Mouse (Mus musculus) intestine, embryonic 14.5 days (tissue): Measurements from ENCODE around the gene Cmtm7. TPM values are rescaled to one million over a fixed set of nuclear protein-coding genes. Genes with fewer than 3 reads are reported as not detected.

Source experiments
- ATAC-seq: fragments of 200-750 bp; cut with Nextera tagmentation; replicated peaks from 2 replicates; pipeline ENCODE4 v1.8.0; 2017; ENCODE audit warnings: low read depth, moderate number of reproducible peaks, moderate TSS enrichment, moderate library complexity; ENCODE audit not compliant: low FRiP score, low TSS enrichment
- DNase-seq: peaks from one replicate; pipeline ENCODE4 v3.0.0-alpha.2; 2018; ENCODE audit warnings: low spot score
- H3K27ac ChIP-seq: fragments of 300-500 bp; sonication (generic); 2 replicates; pipeline ENCODE4 v1.5.1; 2014; ENCODE audit warnings: low read depth, mild to moderate bottlenecking, control low read depth
- H3K27me3 ChIP-seq: fragments of 300-500 bp; sonication (generic); replicated peaks from 2 replicates; pipeline ENCODE4 v1.6.1; 2014; ENCODE audit warnings: low read length, control low read depth; ENCODE audit not compliant: control insufficient read depth, insufficient read depth
- H3K36me3 ChIP-seq: fragments of 300-500 bp; sonication (generic); 2 replicates; pipeline ENCODE4 v1.6.1; 2014; ENCODE audit warnings: low read length, control low read depth; ENCODE audit not compliant: control insufficient read depth, insufficient read depth
- H3K4me1 ChIP-seq: fragments of 300-500 bp; sonication (generic); replicated peaks from 2 replicates; pipeline ENCODE4 v1.6.1; 2014; ENCODE audit warnings: low read length, control low read depth, mixed read lengths; ENCODE audit not compliant: control insufficient read depth, insufficient read depth
- H3K4me2 ChIP-seq: fragments of 300-500 bp; sonication (generic); 2 replicates; pipeline ENCODE4 v1.6.1; 2014; ENCODE audit warnings: low read length
- H3K4me3 ChIP-seq: fragments of 300-500 bp; sonication (generic); 2 replicates; pipeline ENCODE4 v1.5.1; 2014; ENCODE audit warnings: low read depth, low read length, control low read depth, mixed read lengths
- H3K9ac ChIP-seq: fragments of 300-500 bp; sonication (generic); 2 replicates; pipeline ENCODE4 v1.6.1; 2014; ENCODE audit warnings: mild to moderate bottlenecking, low read length
- H3K9me3 ChIP-seq: fragments of 300-500 bp; sonication (generic); 2 replicates; pipeline ENCODE4 v1.6.1; 2016; ENCODE audit warnings: low read length, control low read depth; ENCODE audit not compliant: control insufficient read depth
- WGBS: fragments of 180-500 bp; shearing (Covaris S2); extraction: QIAGEN DNeasy Blood & Tissue Kit; methylation state at CpG from one replicate; pipeline ENCODE4 v1.1.7; 2014; 5-methylcytosine and 5-hydroxymethylcytosine counted together
- polyA plus RNA-seq: library from polyadenylated mRNA; unstranded; fragments of >200 nt; fragmentation: Nextera tagmentation; extraction: Ambion mirVana; gene quantifications from 2 replicates; pipeline ENCODE4 v1.2.1, GENCODE M21; 2014

Cmtm7 gene
- polyA plus RNA-seq, 1 experiment from 2014 or later = 96.5 TPM

DNA sequence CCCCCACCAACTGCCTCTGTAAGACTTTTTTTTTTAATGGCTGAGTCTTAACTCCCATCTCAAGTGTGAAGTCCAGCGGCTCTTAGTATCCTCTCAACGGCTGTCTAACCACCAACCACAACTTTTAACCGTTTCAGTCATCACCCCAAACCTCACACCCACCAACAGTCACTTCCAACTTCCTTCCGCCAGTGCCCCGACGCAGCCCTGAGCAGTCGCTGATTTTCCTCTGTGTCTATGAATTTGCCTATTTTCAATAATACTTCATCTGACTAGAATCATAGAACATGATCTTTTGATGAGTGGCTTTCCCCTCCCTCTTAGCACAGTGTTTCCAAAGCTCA lies 3.6 kb downstream of the Cmtm7 start:
- Histone ChIP-seq H3K27ac (no peak overlapping the region), H3K27me3 (no peaks in the 10 kb centered on the region), H3K36me3 (no peaks in the 10 kb centered on the region), H3K4me2 (no peak overlapping the region), H3K9me3 (no peaks in the 10 kb centered on the region), H3K4me3 (no peak overlapping the region), H3K4me1 (peaks cover 10% of the 10 kb centered on the region), H3K9ac (no peak overlapping the region)
- ATAC-seq (no peak), DNase-seq (no peak)
- 76% methylated on average over 7 of the region's 7 CpGs for WGBS

DNA sequence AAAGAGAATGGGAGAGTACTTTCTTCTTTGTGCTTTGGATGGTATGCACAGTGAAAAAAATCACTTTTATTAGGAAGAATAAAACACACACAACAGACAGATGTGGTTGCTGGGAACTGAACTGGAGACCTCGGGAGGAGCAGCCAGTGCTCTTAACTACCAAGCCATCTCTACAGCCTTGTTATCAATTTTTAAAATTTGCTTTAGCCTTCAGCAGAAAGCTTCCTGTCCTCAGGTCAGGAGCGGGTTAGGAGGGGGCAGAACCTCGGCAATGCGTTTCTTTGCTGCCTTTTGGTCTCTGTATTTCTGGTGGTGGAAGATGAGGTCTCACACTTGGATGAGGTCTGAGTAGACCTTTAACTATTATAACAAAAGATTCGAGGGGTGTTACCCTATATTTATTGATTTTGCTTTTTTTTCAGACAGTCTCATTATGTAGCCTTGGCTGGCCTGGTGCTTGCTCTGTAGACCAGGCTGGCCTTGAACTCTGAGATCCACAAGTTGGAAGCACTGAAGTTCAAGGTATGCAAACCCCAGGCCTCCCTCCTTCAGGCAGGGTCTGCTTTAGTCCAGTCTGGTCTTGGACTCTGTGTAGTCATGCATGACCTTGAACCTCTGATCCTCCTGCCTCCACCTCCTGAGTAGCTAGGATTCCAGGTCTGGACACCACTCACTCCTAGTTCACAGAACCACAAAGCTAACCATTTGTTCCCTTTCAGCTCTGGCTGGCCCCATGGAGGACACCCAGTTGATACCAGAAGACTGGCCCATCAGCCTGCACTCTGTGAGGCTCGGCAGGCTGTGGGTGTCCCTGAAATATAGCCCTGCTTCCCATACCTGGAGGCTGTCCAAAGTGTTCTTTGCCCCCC lies 4.2 kb downstream of the Cmtm7 start:
- ATAC-seq = no peak
- DNase-seq = no peak
- Histone ChIP-seq H3K36me3 (peaks cover 3% of the 10 kb centered on the region; the same call in 1 of the 2 replicates), H3K27ac (no peak overlapping the region), H3K4me2 (no peak overlapping the region), H3K4me1 (peaks cover 10% of the 10 kb centered on the region), H3K27me3 (no peaks in the 10 kb centered on the region), H3K9ac (no peak overlapping the region), H3K9me3 (no peaks in the 10 kb centered on the region), H3K4me3 (no peak overlapping the region)
- 60% methylated on average over 6 of the region's 6 CpGs for WGBS

DNA sequence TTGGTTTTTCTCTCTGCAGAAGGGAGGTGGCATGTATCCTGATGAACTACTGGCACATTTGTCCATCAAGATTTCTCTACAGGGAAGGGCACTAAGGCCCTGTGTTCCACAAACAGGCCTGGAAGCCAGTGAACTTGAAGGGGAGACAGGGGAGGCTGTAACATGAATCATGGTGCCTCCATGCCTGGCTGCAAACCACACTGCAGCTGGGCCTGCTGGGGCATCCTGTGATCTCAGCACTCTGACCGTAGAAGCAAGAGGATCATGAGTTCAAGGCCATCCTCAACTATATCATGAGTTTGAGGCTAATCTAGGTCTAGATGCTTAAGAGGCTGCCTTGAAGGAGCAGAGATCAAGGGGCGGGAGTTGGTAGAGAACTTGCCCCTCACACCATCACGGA lies 5.3 kb downstream of the Cmtm7 start:
- DNase-seq = no peak
- no peak overlapping the region for H3K9ac ChIP-seq
- 88% methylated on average over 3 of the region's 3 CpGs for WGBS
- H3K9me3 ChIP-seq = no peaks in the 10 kb centered on the region
- no peak overlapping the region for H3K4me2 ChIP-seq
- no peaks in the 10 kb centered on the region for H3K27me3 ChIP-seq
- peaks cover 4% of the 10 kb centered on the region; the same call in 1 of the 2 replicates for H3K36me3 ChIP-seq
- ATAC-seq = no peak
- H3K4me3 ChIP-seq = no peak overlapping the region
- peaks cover 10% of the 10 kb centered on the region for H3K4me1 ChIP-seq
- H3K27ac ChIP-seq = no peak overlapping the region

DNA sequence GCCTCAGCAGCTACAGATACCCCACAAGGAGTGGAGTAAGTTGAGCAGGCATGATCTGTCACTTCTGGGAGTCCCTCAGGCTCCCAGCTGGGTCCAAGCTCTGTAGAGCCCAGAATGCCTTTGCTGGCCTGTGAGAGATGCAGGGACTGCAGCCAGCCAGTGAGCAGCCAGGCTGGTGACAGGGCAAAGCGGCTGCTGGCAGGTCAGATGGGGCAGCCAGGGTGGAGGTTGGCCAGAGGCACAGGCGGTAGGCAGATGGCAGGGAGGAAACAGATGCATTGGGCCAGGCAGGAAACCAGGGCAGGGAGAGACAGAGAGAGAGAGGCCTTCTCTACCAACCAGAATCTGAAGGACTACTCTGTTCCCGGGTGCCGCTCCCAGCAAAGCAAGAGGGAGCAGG lies 6.4 kb downstream of the Cmtm7 start:
- Histone ChIP-seq H3K36me3 (peaks cover 4% of the 10 kb centered on the region; the same call in 1 of the 2 replicates), H3K9me3 (no peaks in the 10 kb centered on the region), H3K4me3 (no peak overlapping the region), H3K4me2 (no peak overlapping the region), H3K27me3 (no peaks in the 10 kb centered on the region), H3K9ac (no peak overlapping the region), H3K27ac (no peak overlapping the region), H3K4me1 (peaks cover 8% of the 10 kb centered on the region)
- 68% methylated on average over 4 of the region's 4 CpGs for whole genome bisulfite sequencing
- ATAC-seq (no peak), DNase-seq (no peak)

DNA sequence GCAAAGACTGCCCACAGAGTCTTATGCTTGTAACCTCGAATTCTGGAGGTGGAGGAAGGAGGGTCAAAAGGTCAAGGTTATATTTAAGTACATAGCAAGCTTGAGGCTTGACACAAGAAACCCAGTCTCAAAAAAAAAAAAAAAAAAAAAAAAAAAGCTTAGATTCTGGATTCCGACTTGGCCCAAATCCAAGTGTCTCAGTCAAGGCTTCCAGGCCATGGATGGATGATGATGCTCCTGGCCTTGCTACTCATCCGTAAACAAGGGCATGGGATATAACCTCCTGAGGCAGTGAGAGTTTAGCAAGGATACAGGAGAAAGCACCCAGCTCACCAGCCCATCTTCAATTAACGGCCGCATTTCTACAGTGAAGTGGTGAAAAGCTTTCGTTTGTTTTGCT lies 7.0 kb downstream of the Cmtm7 start:
- peaks cover 4% of the 10 kb centered on the region; the same call in 1 of the 2 replicates for H3K36me3 ChIP-seq
- ATAC-seq = no peak
- H3K4me3 ChIP-seq = no peak overlapping the region
- no peaks in the 10 kb centered on the region for H3K27me3 ChIP-seq
- H3K9me3 ChIP-seq = no peaks in the 10 kb centered on the region
- no peak for DNase-seq
- H3K27ac ChIP-seq = no peak overlapping the region
- H3K4me1 ChIP-seq = 0 out of 2 replicates have a peak, but pooled peaks cover 3% of the 10 kb centered on the region
- 64% methylated on average over 6 of the region's 6 CpGs for WGBS
- no peak overlapping the region for H3K4me2 ChIP-seq
- H3K9ac ChIP-seq = no peak overlapping the region

DNA sequence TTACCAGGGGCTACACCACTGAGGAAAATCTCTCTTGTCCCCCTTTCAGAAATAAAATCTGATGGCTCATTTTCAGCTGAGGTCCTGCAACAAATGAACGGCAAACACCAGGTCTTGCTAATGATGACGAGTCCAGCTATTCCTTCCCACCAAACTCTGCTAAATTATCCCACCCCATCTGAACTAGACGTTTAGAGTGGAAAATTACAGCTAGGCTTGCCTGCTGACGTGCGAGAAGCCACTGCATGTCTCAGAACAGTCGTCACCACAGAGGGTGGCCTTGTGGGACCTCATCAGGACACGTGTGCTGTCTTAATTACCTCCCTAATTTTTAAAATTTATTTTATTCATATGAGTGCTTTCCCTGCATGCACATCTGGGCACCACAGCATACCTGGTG lies 10.1 kb downstream of the Cmtm7 start:
- Histone ChIP-seq H3K4me3 (no peak overlapping the region), H3K9me3 (no peaks in the 10 kb centered on the region), H3K4me2 (no peak overlapping the region), H3K27ac (no peak overlapping the region), H3K4me1 (no peaks in the 10 kb centered on the region), H3K36me3 (peaks cover 4% of the 10 kb centered on the region; the same call in 1 of the 2 replicates), H3K27me3 (no peaks in the 10 kb centered on the region), H3K9ac (no peak overlapping the region)
- no peak for DNase-seq
- no peak for ATAC-seq
- 82% methylated on average over 7 of the region's 7 CpGs for WGBS

DNA sequence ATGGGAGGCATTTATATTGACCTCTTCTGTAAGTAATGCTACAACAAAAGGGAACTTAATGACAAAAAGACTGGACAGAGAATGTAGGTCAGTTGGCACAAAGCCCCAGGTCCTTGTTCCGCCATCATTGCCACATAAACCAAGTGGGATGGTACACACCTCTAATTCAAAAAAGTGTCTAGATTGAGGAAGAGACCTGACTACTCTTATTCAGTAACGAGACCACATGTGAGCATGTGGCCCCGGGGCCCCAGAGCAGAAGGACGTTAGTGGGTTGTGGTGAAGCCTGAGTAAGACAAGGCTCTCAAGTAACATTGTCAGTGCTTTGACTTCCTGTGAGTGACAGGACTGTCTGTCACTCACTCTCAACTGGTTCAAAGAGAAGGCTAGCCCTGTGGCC lies 11.4 kb downstream of the Cmtm7 start:
- DNase-seq (no peak), ATAC-seq (no peak)
- no peak overlapping the region for H3K27ac ChIP-seq
- H3K4me2 ChIP-seq = no peak overlapping the region
- peaks cover 4% of the 10 kb centered on the region; the same call in 1 of the 2 replicates for H3K36me3 ChIP-seq
- 94% methylated on average over 4 of the region's 4 CpGs for WGBS
- no peaks in the 10 kb centered on the region for H3K4me1 ChIP-seq
- no peaks in the 10 kb centered on the region for H3K27me3 ChIP-seq
- no peak overlapping the region for H3K4me3 ChIP-seq
- no peaks in the 10 kb centered on the region for H3K9me3 ChIP-seq
- H3K9ac ChIP-seq = no peak overlapping the region

DNA sequence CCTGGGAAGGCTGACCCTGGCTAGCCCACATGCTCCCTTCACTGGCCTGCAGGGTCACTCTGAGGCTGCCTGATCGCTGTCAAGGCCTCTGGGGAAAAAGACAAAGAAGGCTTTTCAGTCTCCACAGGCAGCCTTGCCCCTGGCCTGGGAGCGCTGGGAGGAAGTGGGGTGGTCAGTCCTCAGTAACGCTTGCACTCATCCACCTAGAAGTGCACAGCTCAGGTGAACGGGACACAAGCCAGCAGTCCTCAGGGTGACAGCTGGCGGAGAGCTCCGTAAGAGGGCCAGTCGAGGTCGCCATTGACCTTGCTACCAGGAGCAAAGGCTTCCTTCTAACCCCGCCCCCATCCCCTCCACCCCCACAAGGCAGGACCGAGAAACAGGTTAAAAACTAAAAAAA lies 13.6 kb downstream of the Cmtm7 start:
- Histone ChIP-seq H3K9ac (no peak overlapping the region), H3K27me3 (no peaks in the 10 kb centered on the region), H3K4me1 (no peaks in the 10 kb centered on the region), H3K4me3 (no peak overlapping the region), H3K36me3 (peaks cover 7% of the 10 kb centered on the region), H3K4me2 (no peak overlapping the region), H3K27ac (no peak overlapping the region), H3K9me3 (no peaks in the 10 kb centered on the region)
- DNase-seq (no peak), ATAC-seq (no peak)
- WGBS = 55% methylated on average over 10 of the region's 10 CpGs

DNA sequence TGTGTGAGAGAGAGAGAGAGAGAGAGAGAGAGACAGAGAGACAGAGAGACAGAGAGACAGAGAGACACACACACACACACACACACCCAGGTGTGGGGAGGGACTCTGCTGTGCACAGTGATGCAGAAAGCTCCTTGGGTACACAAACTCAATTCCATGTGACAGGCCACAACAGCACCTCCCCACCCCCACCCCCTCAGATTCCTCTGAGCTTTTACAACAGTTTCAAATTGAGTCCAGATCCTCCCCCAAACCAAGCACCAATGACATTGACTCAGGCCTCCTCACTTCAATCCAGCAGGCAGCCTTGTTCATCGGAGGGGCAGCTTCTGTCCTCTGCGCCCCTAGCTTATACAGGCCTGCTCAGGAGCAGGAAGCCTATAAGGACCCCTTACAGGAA lies 14.1 kb downstream of the Cmtm7 start:
- Histone ChIP-seq H3K4me3 (no peak overlapping the region), H3K36me3 (peaks cover 11% of the 10 kb centered on the region), H3K9me3 (no peaks in the 10 kb centered on the region), H3K9ac (no peak overlapping the region), H3K4me1 (no peaks in the 10 kb centered on the region), H3K27ac (no peak overlapping the region), H3K4me2 (no peak overlapping the region), H3K27me3 (no peaks in the 10 kb centered on the region)
- WGBS = 59% methylated on average over 2 of the region's 2 CpGs
- no peak for DNase-seq
- no peak for ATAC-seq
